Mouse (Mus musculus) adrenal gland, postnatal 10 days (tissue): ENCODE data around the gene Lrrc1. TPM values are rescaled to one million over a fixed set of nuclear protein-coding genes. Genes with fewer than 3 reads are reported as not detected.

Experiments
- DNase-seq: peaks from one replicate; pipeline ENCODE4 v3.0.0; 2021; ENCODE audit warnings: mixed read lengths
- total RNA-seq, 2 experiments: library from RNA; stranded (reverse); gene quantifications; 2 replicates each; pipeline ENCODE4 v1.2.3; 2021

Gene Lrrc1
- total RNA-seq, 2 experiments from 2014 or later, result 10.8 to 14.6 TPM

DNA sequence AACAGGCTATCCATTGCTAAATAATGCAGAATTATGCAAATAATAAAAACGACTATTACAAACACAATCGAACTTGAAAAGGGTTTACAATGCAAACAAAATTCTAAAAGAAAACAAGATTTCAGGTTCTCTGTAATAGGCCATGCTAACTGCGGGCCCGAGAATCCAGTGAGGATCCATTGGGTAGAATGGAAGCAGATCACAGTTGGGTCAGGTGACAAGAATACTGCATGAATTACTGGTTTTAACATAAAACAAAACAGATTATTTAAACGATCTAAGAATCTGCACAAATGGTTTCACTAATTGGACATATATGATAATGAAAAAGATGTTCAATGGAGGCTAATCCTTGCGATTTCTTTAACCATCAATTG lies 42.5 kb downstream of the Lrrc1 start:
- no peak for DNase-seq

DNA sequence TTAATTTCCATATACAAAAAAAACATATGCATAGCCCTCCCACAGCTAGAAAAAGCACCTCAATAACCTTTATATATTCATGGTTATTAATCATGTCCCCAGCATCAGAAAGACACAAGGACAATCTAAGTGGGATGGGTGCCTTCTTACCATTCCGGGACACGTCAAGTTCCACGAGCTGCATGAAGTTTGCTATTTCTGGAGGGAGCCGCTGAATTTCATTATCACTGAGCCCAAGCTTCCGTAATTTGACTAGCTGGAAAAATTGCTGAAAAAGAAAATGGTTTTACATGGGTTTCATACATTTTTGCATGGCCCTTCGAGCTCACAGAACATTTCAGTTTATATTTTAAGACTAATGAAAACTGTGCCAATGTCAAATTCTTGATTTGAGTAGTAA lies 45.6 kb downstream of the Lrrc1 start:
- DNase-seq, result no peak

DNA sequence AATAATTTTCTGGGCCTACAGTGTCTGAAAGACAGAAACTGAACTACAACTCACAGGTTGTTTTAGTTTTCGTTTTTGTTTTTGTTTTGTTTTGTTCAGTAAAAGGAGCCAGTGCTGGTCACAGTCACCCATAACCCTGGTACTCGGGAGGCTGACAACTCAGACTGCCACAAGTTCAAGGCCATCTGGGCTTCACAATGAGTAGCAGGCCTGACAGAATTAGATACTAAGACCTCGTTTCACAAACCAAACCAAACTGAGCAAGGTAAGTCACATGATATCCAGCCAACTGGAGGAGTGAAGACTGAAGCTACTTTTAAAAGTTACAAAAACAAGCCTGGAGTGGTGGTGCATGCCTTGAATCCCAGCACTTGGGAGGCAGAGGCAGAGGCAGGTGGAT lies 46.3 kb downstream of the Lrrc1 start:
- DNase-seq, result no peak

DNA sequence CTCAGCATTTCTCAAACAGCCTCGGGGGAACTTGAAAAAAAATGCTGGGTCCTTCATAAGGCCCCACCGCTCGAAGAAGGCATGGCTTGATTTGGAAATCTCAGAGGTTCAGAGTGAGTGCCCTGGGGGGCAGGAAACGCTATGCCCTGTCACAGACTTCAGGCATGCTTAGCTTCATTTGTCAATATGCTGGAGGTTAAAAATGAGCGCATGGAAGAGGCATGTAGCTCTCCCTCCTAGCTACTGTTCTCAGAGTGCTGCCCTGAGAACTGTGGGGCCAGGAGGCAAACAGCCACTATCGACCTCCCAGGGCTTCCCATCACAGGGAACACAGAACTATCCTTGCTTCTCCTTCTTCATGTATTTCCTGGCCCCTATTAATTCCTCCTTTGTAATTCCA lies 47.5 kb downstream of the Lrrc1 start:
- no peak for DNase-seq

DNA sequence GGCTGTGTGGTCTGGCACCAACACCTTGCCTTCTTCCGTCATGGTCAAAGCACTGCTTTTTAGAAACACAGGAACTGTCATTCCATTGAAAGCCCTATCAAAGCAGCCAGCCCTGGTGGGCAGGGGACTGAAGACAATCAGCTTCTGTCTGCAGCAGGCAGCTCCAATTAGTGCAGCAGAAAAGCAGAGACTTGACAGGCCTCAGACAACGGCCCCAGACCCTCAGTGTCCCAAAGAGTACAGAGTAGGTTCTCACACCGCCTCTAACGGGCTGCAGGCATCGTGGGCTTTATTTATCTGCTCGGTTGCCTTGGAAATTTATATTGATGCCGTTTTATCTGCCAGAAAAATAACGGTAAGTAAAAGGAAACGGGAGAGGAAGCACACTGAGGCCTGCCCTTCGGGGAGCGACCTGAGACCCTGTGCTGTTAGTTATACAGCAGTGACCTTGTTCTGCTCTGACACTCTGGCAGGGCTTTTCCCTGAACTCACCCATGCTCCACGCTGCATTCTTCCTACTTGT lies 48.1 kb downstream of the Lrrc1 start:
- DNase-seq, result peak; percentile 16

DNA sequence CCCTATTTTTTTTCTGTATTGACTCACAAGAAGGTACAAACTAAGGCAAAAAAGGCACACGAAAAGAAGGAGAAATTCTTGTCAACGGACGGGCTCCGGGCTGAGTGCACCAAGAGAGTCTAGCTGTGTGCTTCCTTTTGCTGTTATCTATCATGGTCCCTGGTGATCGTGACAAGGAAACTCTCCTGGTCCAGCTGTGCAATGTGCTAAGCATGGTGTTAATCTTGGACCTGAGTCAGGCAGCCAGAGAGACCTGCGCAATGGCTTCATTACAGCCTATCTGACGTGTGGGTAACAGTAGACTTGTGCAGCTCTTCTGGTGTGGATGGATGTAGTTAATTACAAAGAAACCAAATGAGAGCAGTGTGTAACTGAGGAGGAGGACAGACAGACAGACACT lies 50.4 kb downstream of the Lrrc1 start:
- no peak for DNase-seq

DNA sequence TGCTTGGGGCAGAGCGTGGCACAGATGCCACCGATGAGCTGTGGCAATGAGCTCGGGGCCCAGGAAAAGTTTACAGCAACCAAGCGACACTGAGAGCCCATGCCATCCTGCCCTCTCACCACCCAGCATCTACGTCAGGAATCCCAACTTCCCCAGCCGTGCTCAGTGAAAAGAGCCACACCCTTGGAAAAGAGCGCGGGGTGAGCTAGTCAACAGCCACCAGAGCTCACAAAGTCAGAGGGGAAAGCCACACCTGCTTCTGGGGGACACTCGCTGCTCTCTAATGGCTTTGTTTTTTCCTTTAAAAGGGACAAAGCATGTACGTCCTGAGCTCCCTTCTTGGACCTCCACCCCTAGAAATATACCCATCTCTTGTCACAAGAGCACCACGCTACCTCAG lies 56.1 kb downstream of the Lrrc1 start:
- DNase-seq, result no peak

DNA sequence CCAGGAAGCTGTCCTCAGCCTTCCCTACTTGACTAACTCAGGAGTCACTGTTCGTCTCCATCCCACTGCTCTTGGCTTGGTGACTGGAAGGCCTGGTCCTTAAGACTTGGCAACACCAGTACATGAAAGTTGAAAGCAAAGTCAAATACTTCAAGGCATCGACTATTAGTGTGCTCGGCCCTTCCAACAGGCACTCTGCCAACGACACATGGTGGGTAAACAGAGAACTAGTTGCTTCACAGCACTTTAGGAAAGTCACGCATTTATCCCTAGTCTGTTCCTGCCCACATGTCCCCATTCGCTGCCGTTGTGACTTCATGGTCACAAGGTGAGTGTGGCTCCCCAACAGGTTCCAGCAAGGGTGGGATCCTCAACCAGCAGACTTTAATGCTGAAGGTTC lies 57.2 kb downstream of the Lrrc1 start:
- no peak for DNase-seq

DNA sequence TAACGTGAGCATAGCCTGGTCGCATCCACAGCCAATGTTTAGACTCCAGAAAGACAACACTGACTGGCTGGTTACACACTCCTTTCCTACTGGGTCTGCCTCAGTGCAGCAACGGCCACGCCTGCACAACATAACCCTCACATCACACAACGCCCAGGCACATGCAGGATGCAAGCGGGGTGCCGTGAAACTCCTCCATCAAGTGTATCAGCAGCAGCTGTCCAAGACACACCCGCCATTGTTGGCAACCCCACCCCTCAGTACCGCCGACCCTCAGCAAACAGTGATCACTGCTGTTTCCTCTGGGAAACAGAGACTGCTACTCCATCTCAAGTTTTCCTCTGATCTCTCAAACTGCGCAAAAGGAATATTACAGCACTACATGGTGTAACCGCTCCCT lies 58.8 kb downstream of the Lrrc1 start:
- DNase-seq, result no peak

DNA sequence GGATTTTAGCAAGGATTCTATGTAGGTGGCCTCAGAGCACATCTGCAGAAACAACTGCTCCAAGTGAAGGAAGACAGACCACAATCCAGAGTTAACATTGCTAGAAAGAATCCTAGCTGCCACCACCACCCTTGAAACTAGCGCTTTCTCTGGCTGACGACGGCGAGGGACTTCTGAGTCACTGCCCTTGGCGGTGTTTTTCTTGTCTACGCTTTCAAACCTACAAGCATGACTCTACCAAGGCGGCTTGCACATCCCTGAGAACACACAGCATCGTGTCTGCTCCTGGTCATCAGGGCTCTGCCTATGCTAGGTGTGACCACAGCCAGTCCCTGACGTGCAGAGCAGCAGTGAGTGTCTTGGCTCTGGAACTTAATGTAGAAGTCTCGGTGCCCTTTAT lies 59.9 kb downstream of the Lrrc1 start:
- DNase-seq, result peak; percentile 49

DNA sequence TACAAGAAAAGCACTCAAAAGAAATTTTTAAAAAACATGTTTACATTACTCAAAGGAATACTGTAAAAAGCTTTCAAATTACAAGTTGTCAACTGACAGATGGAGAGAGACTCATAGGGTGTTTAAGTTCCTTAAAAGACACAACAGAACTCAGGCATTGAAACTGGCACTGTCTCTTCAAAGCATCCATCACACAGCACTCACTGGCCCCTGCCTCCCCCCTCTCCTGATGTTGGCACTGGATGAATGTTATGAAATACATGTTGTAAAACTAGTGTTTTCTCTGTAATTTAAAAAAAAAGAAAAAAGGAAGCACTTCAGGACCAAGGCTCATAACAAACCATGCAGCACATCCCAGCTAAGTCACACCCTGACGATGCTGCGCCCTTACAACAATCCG lies 61.1 kb downstream of the Lrrc1 start:
- peak; percentile 66 for DNase-seq

DNA sequence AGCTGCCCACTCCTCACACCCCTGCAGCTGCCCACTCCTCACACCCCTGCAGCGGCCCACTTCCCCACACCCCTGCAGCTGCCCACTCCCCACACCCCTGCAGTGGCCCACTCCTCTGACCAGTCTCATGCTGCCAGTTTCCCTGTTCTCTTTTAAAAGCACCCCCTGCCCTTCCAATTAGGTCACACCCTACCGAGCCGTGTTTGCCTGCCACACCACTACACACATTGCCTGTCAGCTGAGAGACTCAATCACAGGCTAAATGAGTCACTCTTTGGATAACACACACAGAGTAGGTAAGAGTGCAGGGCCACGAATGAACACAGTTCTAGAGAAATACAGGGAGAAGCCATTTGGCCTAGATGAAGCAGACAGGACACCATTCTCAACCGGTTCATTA lies 62.4 kb downstream of the Lrrc1 start:
- peak; percentile 15 for DNase-seq

DNA sequence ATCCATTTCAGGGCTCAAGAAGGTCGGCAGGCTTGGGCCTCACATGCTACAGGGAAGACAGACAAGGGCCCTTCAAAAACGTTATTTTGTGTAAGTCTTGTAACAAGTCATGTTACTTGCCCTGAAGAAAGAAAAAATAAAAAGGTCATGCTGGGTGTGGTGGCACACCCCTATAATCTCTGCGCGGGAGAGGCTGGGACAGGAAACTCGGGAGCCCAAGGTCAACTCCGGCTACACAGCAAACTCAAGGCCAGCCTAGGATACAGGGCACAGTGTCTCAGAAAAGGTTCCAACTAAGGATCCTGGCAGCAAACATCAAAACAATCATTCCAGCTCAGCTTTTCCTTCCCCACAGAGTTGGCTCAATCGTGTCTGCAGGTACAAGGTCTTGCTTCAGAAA lies 63.3 kb downstream of the Lrrc1 start:
- DNase-seq, result peak; percentile 54

DNA sequence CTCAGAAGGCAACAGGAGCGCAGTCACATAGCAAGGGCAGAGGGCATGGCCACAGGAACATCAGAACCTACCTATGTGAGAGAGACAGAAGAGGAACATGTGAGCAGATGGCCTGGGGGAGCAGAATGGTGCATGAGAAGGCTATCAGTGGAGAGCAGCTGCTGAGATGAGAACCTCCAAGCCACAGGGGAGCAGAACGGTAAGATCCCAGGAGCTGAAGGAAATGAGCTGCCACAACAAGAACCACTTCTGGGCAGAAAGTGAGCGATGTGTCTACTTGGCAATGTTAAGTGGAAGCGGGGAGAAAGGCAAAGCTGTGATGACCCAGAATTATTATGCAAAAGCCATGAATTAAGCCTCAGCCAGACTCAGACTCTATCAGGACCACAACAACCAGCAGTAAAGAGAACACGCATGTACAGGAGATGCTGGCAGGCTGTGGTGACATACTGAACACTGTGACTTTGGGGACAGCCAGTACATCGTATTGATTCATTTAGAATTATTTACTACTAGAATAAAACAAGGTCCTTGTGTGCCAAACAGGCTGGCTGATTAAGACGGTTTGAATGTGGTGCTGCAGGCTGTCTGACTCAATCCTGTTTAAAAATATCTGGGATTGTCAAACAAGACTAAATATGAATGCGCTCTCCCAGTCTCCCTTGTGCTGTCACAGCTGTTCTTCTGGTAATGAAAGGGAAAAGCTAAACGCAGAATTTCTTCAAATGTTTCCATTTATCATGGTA lies 63.9 kb downstream of the Lrrc1 start:
- no peak for DNase-seq

DNA sequence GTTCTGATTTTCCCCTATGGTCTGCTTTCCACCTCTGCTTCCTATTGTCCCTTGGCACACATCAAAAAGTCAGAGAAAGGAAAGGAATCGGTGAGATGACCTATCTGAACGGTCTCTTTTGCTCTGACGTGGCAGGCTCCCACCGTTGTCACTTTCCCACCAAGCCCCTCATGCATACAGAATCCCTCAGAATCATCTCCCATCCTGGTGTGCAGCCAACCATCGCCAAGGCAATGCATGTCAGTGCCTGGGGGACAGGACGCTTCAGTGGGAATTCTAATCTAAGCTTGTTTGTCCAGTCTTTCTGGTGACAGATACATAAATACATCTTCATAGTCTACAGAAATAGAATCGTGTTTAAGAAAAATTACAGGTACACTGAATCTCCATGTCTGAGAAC lies 64.7 kb downstream of the Lrrc1 start:
- no peak for DNase-seq

DNA sequence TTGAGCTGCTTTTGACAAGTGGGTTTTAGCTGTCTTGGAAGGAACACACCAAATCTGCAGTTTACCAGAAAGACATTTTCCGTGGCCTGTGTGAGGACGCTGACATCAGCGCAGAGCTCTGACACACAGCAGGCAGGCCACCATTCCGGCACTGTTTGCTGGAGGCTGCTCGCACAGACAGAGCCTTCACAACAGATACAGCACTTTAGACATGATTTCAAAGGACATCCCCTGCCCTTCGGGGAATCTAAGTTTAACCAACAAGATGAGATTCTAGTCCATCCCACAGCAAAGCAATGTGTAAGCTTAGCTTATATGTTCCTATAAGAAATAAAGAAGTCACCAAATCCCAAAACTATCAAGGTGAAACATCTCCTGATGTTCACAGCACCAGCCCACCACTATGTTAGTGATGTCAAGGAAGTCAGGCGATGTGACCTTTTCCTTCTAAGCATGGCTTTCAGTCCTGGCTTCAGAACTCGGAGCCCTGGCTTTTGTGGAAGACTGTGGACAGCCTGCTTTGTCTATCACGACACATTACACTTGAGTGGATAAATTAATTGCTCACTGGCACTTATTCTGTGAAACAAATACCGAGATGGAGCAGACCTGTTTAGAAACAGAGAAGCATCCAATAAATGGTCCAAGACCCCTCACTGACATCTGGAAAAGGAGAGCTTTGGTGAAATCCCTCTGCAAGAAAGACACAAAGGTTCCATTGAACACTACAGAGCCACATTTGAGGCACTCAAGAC lies 66.3 kb downstream of the Lrrc1 start:
- no peak for DNase-seq

DNA sequence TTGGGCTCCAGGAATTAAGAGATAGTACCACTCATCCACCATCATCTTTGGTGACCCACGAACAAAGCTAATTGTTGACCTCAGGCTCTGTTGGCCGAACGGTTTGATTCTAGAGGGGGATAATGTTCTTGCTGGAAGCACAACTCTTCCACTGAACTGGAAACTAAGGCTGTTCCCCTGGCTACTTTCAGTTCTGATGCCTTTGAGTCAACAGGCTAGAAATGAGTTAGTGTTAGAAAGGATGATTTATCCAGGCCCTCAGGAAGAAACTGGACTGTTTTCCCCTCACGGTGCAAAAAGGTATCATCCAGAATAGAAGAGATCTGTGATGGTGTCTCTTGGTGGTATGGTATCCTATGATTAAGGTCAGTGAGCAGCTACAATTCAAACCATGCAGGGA lies 70.1 kb downstream of the Lrrc1 start:
- DNase-seq, result no peak

DNA sequence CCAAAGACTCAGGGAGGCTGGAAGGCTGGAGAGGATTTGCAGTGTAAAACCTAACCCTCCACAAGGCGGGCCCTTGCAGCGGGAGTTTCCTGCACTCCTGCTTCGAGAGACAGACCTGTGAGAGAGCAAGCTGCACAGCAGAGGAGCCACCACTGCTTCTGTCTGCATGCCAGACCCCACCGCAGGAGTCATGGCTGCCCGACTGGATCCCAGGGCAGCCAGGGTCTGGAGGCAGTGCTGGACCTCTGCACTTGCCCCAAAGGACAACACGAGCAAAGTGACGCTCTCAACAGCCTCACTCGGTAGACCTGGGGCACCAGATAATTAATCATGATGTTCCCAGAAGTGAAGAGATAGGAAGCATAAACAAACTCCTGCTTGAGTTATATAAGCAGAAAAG lies 72.1 kb downstream of the Lrrc1 start:
- DNase-seq, result no peak

DNA sequence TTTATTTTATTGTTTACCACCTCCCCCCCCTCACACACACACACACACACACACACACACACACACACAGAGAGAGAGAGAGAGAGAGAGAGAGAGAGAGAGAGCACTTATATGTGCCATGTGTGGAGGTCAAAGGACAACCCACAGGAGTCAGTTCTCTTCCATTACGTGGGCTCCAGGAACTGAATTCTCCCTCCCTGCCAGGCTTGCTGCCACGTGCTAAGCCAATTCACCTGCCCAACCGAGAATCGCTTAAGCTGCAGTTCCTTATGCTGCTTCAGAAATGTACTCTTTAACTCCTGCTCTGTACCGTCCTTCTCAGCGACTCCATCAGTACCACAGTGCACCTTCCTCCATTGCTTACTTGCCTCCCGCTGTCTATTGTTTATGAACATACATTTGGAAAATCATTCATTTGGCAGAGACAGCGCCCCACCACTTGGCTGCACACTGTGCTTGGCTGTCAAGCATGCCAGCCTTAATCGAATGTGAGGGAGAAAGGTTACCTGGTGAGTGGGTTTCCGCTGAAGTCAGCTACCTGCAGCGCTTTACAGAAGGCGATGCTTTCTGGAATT lies 72.9 kb downstream of the Lrrc1 start:
- DNase-seq, result no peak

DNA sequence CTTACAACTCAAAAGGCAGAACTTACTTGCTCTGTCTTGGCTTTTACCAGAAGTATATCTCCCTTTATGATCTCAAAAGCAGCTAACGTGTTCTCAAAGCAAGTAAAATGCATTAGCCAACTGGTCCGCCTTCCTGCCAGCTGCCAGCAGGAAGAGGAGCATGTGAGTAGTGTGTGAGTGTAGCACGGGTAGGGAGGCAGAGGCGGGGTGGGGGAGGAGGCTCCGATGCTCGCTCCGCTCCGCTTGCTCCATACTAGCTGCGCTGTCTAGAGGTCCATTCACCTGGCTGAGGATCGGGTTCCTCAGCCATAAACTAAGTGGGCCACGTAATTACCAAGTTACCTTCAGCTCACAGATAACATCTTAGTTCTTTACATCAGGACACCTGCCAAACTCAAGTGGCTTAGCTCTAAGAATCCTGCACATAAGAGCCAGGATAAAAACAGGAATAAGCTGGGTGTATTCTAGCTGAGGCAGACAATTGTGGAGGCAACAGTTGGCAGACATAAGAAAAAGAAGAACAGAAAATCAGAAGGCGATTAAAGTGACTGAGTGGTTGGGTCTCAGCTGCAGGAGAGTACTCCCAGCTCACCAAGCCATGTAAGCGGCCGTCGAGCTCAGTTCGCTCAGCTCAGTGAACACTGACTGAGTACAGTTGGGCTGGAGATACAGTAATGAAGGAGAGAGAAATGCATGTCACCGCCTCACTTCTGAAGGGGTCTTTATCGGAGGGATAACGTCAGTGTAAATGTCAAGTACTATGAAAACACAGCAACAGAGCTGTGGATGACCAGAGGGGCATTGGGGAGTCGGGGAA lies 74.7 kb downstream of the Lrrc1 start:
- DNase-seq, result no peak

DNA sequence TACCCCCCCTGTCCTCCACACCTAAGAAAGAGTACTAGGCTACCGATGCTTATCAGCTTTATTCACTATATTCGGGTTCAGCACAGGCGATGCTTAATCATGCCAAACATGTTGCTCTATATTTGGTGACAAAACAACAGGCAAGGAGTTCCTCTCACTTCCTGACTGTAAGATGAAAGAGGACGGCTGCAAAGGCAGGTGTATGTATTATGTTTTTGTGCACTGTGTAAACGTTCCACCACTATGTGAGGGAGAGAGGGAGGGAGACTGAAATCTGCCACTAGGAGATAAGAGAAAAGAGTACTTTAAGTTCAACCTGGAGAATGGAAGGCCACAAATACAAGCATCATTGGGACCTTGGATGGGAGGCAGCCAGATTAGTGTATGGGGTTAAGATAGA lies 77.7 kb downstream of the Lrrc1 start:
- no peak for DNase-seq

DNA sequence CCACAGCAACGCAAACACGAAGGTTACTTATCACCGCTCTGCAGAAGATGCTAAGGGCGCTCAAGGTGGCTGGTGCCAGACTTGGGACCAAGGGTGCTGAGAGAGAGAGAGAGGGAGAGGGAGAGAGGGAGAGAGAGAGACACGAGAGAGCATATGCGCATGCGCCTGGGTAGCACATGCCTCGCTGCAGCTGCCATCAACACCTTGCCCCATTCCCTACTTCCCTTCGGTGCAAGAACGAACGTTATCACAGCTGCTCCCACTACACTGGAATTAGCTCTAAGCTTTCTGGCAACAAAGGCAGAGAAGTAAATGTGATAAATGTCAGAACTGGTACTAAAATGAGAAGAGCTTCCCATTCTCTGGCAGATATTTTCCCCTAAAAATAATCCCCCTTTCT lies 79.3 kb downstream of the Lrrc1 start:
- no peak for DNase-seq

DNA sequence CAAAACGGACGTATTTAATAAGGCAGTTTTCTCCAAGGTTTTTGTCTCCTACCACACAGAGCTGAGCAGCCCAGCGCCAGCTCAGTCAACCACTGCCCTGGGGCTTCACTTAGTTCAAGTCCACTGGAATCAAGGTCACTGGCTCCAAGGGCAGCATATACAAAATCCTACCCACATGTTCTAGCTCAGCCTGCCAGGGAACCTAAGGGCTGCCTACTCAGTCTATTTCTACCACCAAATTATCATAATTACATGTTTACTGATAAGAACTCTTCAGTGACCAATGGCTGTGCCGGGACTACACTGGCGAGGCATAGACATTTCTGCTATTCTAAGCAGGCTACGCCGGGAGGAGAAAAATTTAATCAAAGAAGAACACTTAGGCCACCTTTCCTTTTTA lies 80.8 kb downstream of the Lrrc1 start:
- DNase-seq, result no peak
